Mouse (Mus musculus): Measurements from ENCODE around the gene Trim17. TPM values are rescaled to one million over a fixed set of nuclear protein-coding genes. Genes with fewer than 3 reads are reported as not detected.
A peak's percentile ranks its signal among the peaks of the same experiment; 100 is the strongest.

The Trim17 gene
- polyA plus RNA-seq, 1 experiment, result not detected

GRCm38 (mm10) chr11:58967346-58967745 is 12.9 kb downstream of the Trim17 start:
- TF ChIP-seq POLR2A (IDR thresholded peaks at IDR 0.05; ENCODE audit: borderline replicate concordance, control insufficient read depth, low read depth, low read length) (no peak), CTCF (IDR thresholded peaks at IDR 0.05; ENCODE audit: control insufficient read depth, insufficient read depth, low read length) (peak; percentile 42)
- WGBS, result 87% methylated on average over 1 of the region's 1 CpGs
- Histone ChIP-seq H3K4me3 (replicated peaks; ENCODE audit: control insufficient read depth, low read depth, low read length) (no peak overlapping the region), H3K4me1 (ENCODE audit: control insufficient read depth, insufficient read depth, low read length) (no peaks in the 10 kb centered on the region; the same call in 1 of the 2 replicates), H3K27ac (ENCODE audit: control insufficient read depth, insufficient read depth, low read depth, low read length, poor library complexity) (no peak overlapping the region)

- Histone ChIP-seq H3K27ac (ENCODE audit: control insufficient read depth, insufficient read depth, low read depth, low read length, poor library complexity) (no peak overlapping the region), H3K4me3 (replicated peaks; ENCODE audit: control insufficient read depth, low read depth, low read length) (no peak overlapping the region), H3K4me1 (ENCODE audit: control insufficient read depth, insufficient read depth, low read length) (no peaks in the 10 kb centered on the region; the same call in 1 of the 2 replicates)
- TF ChIP-seq CTCF (IDR thresholded peaks at IDR 0.05; ENCODE audit: control insufficient read depth, insufficient read depth, low read length), result no peak
- TF ChIP-seq POLR2A (IDR thresholded peaks at IDR 0.05; ENCODE audit: borderline replicate concordance, control insufficient read depth, low read depth, low read length), result no peak
- 56% methylated on average over 7 of the region's 7 CpGs for WGBS
These were observed 14.1 kb downstream of the Trim17 start for GRCm38 (mm10) chr11:58968551-58968950.

GRCm38 (mm10) chr11:58969027-58969426 is 14.5 kb downstream of the Trim17 start:
- WGBS, result 65% methylated on average over 8 of the region's 8 CpGs
- H3K4me1 ChIP-seq (ENCODE audit: control insufficient read depth, insufficient read depth, low read length), result no peaks in the 10 kb centered on the region; the same call in 1 of the 2 replicates
- TF ChIP-seq CTCF (IDR thresholded peaks at IDR 0.05; ENCODE audit: control insufficient read depth, insufficient read depth, low read length) (no peak), POLR2A (IDR thresholded peaks at IDR 0.05; ENCODE audit: borderline replicate concordance, control insufficient read depth, low read depth, low read length) (no peak)
- H3K27ac ChIP-seq (ENCODE audit: control insufficient read depth, insufficient read depth, low read depth, low read length, poor library complexity), result no peak overlapping the region
- no peak overlapping the region for H3K4me3 ChIP-seq (replicated peaks; ENCODE audit: control insufficient read depth, low read depth, low read length)

GRCm38 (mm10) chr11:58969659-58970058 is 15.2 kb downstream of the Trim17 start:
- no peak overlapping the region for H3K4me3 ChIP-seq (replicated peaks; ENCODE audit: control insufficient read depth, low read depth, low read length)
- WGBS, result 74% methylated on average over 6 of the region's 6 CpGs
- no peak for TF ChIP-seq POLR2A (IDR thresholded peaks at IDR 0.05; ENCODE audit: borderline replicate concordance, control insufficient read depth, low read depth, low read length)
- no peak for TF ChIP-seq CTCF (IDR thresholded peaks at IDR 0.05; ENCODE audit: control insufficient read depth, insufficient read depth, low read length)
- no peak overlapping the region for H3K27ac ChIP-seq (ENCODE audit: control insufficient read depth, insufficient read depth, low read depth, low read length, poor library complexity)
- H3K4me1 ChIP-seq (ENCODE audit: control insufficient read depth, insufficient read depth, low read length), result no peaks in the 10 kb centered on the region; the same call in 1 of the 2 replicates

GRCm38 (mm10) chr11:58970831-58971530 is 16.5 kb downstream of the Trim17 start:
- TF ChIP-seq CTCF (IDR thresholded peaks at IDR 0.05; ENCODE audit: control insufficient read depth, insufficient read depth, low read length) (no peak), POLR2A (IDR thresholded peaks at IDR 0.05; ENCODE audit: borderline replicate concordance, control insufficient read depth, low read depth, low read length) (no peak)
- no peak overlapping the region for H3K27ac ChIP-seq (ENCODE audit: control insufficient read depth, insufficient read depth, low read depth, low read length, poor library complexity)
- no peaks in the 10 kb centered on the region; the same call in 1 of the 2 replicates for H3K4me1 ChIP-seq (ENCODE audit: control insufficient read depth, insufficient read depth, low read length)
- no peak overlapping the region for H3K4me3 ChIP-seq (replicated peaks; ENCODE audit: control insufficient read depth, low read depth, low read length)
- 90% methylated on average over 21 of the region's 21 CpGs for WGBS

GRCm38 (mm10) chr11:58971796-58972195 is 17.3 kb downstream of the Trim17 start:
- no peaks in the 10 kb centered on the region; the same call in 1 of the 2 replicates for H3K4me1 ChIP-seq (ENCODE audit: control insufficient read depth, insufficient read depth, low read length)
- TF ChIP-seq CTCF (IDR thresholded peaks at IDR 0.05; ENCODE audit: control insufficient read depth, insufficient read depth, low read length), result no peak
- no peak for TF ChIP-seq POLR2A (IDR thresholded peaks at IDR 0.05; ENCODE audit: borderline replicate concordance, control insufficient read depth, low read depth, low read length)
- no peak overlapping the region for H3K4me3 ChIP-seq (replicated peaks; ENCODE audit: control insufficient read depth, low read depth, low read length)
- 87% methylated on average over 3 of the region's 3 CpGs for WGBS
- H3K27ac ChIP-seq (ENCODE audit: control insufficient read depth, insufficient read depth, low read depth, low read length, poor library complexity), result no peak overlapping the region

- Histone ChIP-seq H3K27ac (ENCODE audit: control insufficient read depth, insufficient read depth, low read depth, low read length, poor library complexity) (no peak overlapping the region), H3K4me1 (ENCODE audit: control insufficient read depth, insufficient read depth, low read length) (no peaks in the 10 kb centered on the region; the same call in 1 of the 2 replicates), H3K4me3 (replicated peaks; ENCODE audit: control insufficient read depth, low read depth, low read length) (no peak overlapping the region)
- TF ChIP-seq CTCF (IDR thresholded peaks at IDR 0.05; ENCODE audit: control insufficient read depth, insufficient read depth, low read length) (no peak), POLR2A (IDR thresholded peaks at IDR 0.05; ENCODE audit: borderline replicate concordance, control insufficient read depth, low read depth, low read length) (no peak)
- WGBS, result 85% methylated on average over 3 of the region's 3 CpGs
These were observed 19.9 kb downstream of the Trim17 start for GRCm38 (mm10) chr11:58974414-58974813.

GRCm38 (mm10) chr11:58977150-58977549 is 22.7 kb downstream of the Trim17 start:
- Histone ChIP-seq H3K4me1 (ENCODE audit: control insufficient read depth, insufficient read depth, low read length) (peaks cover 9% of the 10 kb centered on the region), H3K27ac (ENCODE audit: control insufficient read depth, insufficient read depth, low read depth, low read length, poor library complexity) (peak overlapping the region; percentile 95), H3K4me3 (replicated peaks; ENCODE audit: control insufficient read depth, low read depth, low read length) (peak overlapping the region; percentile 89)
- TF ChIP-seq CTCF (IDR thresholded peaks at IDR 0.05; ENCODE audit: control insufficient read depth, insufficient read depth, low read length), result no peak
- TF ChIP-seq POLR2A (IDR thresholded peaks at IDR 0.05; ENCODE audit: borderline replicate concordance, control insufficient read depth, low read depth, low read length), result peak; percentile 50; the same call in 1 of the 2 replicates
- WGBS, result under 1% methylated on average over 29 of the region's 29 CpGs

All from bone marrow, adult 2 months (tissue).